Mouse (Mus musculus) neural tube, embryonic 15.5 days (tissue): ENCODE results near the gene Klhdc7a. TPM values are rescaled to one million over a fixed set of nuclear protein-coding genes. Genes with fewer than 3 reads are reported as not detected.
A peak's percentile ranks its signal among the peaks of the same experiment; 100 is the strongest.

Experiments used
- ATAC-seq: fragments of 200-750 bp; cut with Nextera tagmentation; 2 replicates; pipeline ENCODE4 v1.8.0; 2017; ENCODE audit warnings: mild to moderate bottlenecking, moderate TSS enrichment, moderate library complexity; ENCODE audit not compliant: low FRiP score
- H3K27ac ChIP-seq: fragments of 300-500 bp; sonication (generic); replicated peaks from 2 replicates; pipeline ENCODE4 v1.5.1; 2015; ENCODE audit warnings: mild to moderate bottlenecking, inconsistent platforms
- H3K27me3 ChIP-seq: fragments of 300-500 bp; sonication (generic); replicated peaks from 2 replicates; pipeline ENCODE4 v1.6.1; 2015; ENCODE audit warnings: inconsistent platforms
- H3K36me3 ChIP-seq: fragments of 300-500 bp; sonication (generic); 2 replicates; pipeline ENCODE4 v1.6.1; 2015; ENCODE audit warnings: inconsistent platforms
- H3K4me1 ChIP-seq: fragments of 300-500 bp; sonication (generic); 2 replicates; pipeline ENCODE4 v1.6.1; 2015; ENCODE audit warnings: inconsistent platforms
- H3K4me2 ChIP-seq: fragments of 300-500 bp; sonication (generic); 2 replicates; pipeline ENCODE4 v1.6.1; 2015; ENCODE audit warnings: inconsistent platforms, mild to moderate bottlenecking, moderate library complexity
- H3K4me3 ChIP-seq: fragments of 300-500 bp; sonication (generic); replicated peaks from 2 replicates; pipeline ENCODE4 v1.5.1; 2015; ENCODE audit warnings: mild to moderate bottlenecking, inconsistent platforms
- H3K9ac ChIP-seq: fragments of 300-500 bp; sonication (generic); replicated peaks from 2 replicates; pipeline ENCODE4 v1.6.1; 2015; ENCODE audit warnings: mild to moderate bottlenecking, inconsistent platforms
- H3K9me3 ChIP-seq: fragments of 300-500 bp; sonication (generic); replicated peaks from 2 replicates; pipeline ENCODE4 v1.6.1; 2016; ENCODE audit warnings: inconsistent platforms
- WGBS: fragments of 180-500 bp; shearing (Covaris S2); methylation state at CpG from one replicate; pipeline ENCODE4 v1.1.7; 2015; ENCODE audit warnings: mixed read lengths; 5-methylcytosine and 5-hydroxymethylcytosine counted together
- polyA plus RNA-seq: library from polyadenylated mRNA; unstranded; fragments of >200 nt; fragmentation: Nextera tagmentation; extraction: Ambion mirVana; gene quantifications from 2 replicates; pipeline ENCODE4 v1.2.1, GENCODE M21; 2015

Gene Klhdc7a
- polyA plus RNA-seq, 1 experiment from 2014 or later = 0.08 TPM

GRCm38 (mm10) chr4:139959188-139959587 is 8.6 kb downstream of the Klhdc7a start:
- no peak overlapping the region for H3K9ac ChIP-seq
- H3K36me3 ChIP-seq = no peaks in the 10 kb centered on the region
- no peaks in the 10 kb centered on the region for H3K9me3 ChIP-seq
- H3K27me3 ChIP-seq = no peaks in the 10 kb centered on the region
- ATAC-seq = no peak
- H3K4me1 ChIP-seq = peaks cover 8% of the 10 kb centered on the region
- no peak overlapping the region for H3K4me3 ChIP-seq
- no peak overlapping the region for H3K4me2 ChIP-seq
- WGBS = 98% methylated on average over 3 of the region's 3 CpGs
- no peak overlapping the region for H3K27ac ChIP-seq

DNA sequence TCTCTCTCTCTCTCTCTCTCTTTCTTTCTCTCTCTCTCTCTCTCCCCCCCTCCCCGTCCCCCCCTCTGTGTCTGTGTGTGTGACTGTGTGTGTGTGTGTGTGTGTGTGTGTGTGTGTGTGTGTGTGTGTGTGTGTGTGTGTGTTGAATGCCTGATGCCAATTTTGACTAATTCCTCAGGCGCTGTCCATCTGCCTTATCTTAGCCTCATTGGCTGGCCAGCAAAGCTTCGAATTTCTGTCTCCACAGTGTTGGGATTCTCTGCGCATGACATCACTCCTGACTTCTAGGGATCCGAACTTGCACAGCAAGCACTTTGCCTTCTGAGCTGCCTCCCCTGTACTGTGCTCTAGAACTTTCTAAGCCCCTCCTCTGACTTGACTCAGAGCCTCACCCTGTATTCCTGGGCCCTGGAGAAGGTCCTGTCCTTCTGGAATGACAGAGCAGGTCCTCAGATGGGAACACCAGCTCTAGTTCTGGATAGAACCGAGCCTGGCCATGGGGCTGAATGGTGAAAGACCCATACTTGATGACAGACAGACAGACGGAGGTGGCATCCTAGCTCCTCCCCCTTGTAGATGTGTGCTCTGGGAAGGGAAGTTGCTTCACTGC is 16.8 kb downstream of the Klhdc7a start:
- no peaks in the 10 kb centered on the region; the same call in 1 of the 2 replicates for H3K9me3 ChIP-seq
- H3K4me1 ChIP-seq = peaks cover 19% of the 10 kb centered on the region
- no peak overlapping the region for H3K27ac ChIP-seq
- H3K9ac ChIP-seq = no peak overlapping the region
- ATAC-seq = no peak
- H3K36me3 ChIP-seq = no peaks in the 10 kb centered on the region
- no peak overlapping the region for H3K4me3 ChIP-seq
- WGBS = 73% methylated on average over 6 of the region's 7 CpGs
- peak overlapping the region; percentile 53; the same call in 1 of the 2 replicates for H3K4me2 ChIP-seq
- 0 out of 2 replicates have a peak, but pooled peaks cover 5% of the 10 kb centered on the region for H3K27me3 ChIP-seq

GRCm38 (mm10) chr4:139950431-139950848 is 17.4 kb downstream of the Klhdc7a start:
- Histone ChIP-seq H3K9ac (0 out of 2 replicates have a peak overlapping the region, but pooled peaks have one; percentile 3), H3K9me3 (no peaks in the 10 kb centered on the region; the same call in 1 of the 2 replicates), H3K36me3 (no peaks in the 10 kb centered on the region), H3K4me3 (peak overlapping the region; percentile 22), H3K27me3 (0 out of 2 replicates have a peak, but pooled peaks cover 5% of the 10 kb centered on the region), H3K27ac (no peak overlapping the region; the same call in 1 of the 2 replicates), H3K4me1 (peaks cover 19% of the 10 kb centered on the region), H3K4me2 (peak overlapping the region; percentile 53)
- ATAC-seq = no peak; the same call in 1 of the 2 replicates
- WGBS = 1% methylated on average over 20 of the region's 20 CpGs

GRCm38 (mm10) chr4:139948591-139948990 is 19.2 kb downstream of the Klhdc7a start:
- Histone ChIP-seq H3K9ac (no peak overlapping the region), H3K36me3 (no peaks in the 10 kb centered on the region), H3K4me3 (no peak overlapping the region), H3K4me1 (peaks cover 23% of the 10 kb centered on the region), H3K27me3 (0 out of 2 replicates have a peak, but pooled peaks cover 5% of the 10 kb centered on the region), H3K4me2 (no peak overlapping the region), H3K27ac (peak overlapping the region; percentile 6), H3K9me3 (no peaks in the 10 kb centered on the region; the same call in 1 of the 2 replicates)
- ATAC-seq = peak; percentile 45; the same call in 1 of the 2 replicates
- WGBS = 18% methylated on average over 7 of the region's 7 CpGs

DNA sequence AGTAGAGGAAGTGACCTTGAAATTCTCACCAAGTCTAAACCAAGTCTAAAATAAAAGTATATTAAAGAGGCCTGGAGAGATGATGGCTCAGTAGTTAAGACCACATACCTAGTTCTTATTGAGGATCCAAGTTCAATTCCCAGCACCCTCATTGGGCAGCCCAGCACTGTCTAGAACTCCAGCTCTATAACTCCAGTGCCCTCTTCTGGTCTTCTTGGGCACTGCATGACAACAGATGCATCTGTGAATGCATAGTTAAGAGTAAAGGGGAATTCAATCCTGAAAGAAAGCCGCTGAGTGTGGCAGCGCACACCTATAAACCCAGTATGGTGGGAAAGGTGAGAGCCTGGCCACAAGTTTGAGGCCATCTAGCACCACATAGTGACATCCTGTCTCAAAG is 20.5 kb downstream of the Klhdc7a start:
- no peaks in the 10 kb centered on the region for H3K36me3 ChIP-seq
- no peaks in the 10 kb centered on the region; the same call in 1 of the 2 replicates for H3K9me3 ChIP-seq
- no peak for ATAC-seq
- H3K4me2 ChIP-seq = no peak overlapping the region
- H3K27ac ChIP-seq = no peak overlapping the region
- WGBS = 94% methylated on average over 2 of the region's 2 CpGs
- H3K4me1 ChIP-seq = peaks cover 29% of the 10 kb centered on the region
- H3K27me3 ChIP-seq = 0 out of 2 replicates have a peak, but pooled peaks cover 5% of the 10 kb centered on the region
- no peak overlapping the region for H3K9ac ChIP-seq
- H3K4me3 ChIP-seq = no peak overlapping the region

GRCm38 (mm10) chr4:139941831-139942230 is 26.0 kb downstream of the Klhdc7a start:
- no peak for ATAC-seq
- Histone ChIP-seq H3K27me3 (no peaks in the 10 kb centered on the region; the same call in 1 of the 2 replicates), H3K9me3 (no peaks in the 10 kb centered on the region; the same call in 1 of the 2 replicates), H3K4me3 (no peak overlapping the region), H3K27ac (no peak overlapping the region), H3K4me1 (peaks cover 10% of the 10 kb centered on the region; the same call in 1 of the 2 replicates), H3K9ac (no peak overlapping the region), H3K36me3 (no peaks in the 10 kb centered on the region), H3K4me2 (no peak overlapping the region)
- 84% methylated on average over 2 of the region's 2 CpGs for WGBS

GRCm38 (mm10) chr4:139935557-139935956 is 32.3 kb downstream of the Klhdc7a start:
- Histone ChIP-seq H3K4me1 (peaks cover 15% of the 10 kb centered on the region), H3K27me3 (no peaks in the 10 kb centered on the region; the same call in 1 of the 2 replicates), H3K4me2 (no peak overlapping the region), H3K36me3 (no peaks in the 10 kb centered on the region), H3K4me3 (no peak overlapping the region), H3K27ac (no peak overlapping the region), H3K9me3 (no peaks in the 10 kb centered on the region), H3K9ac (no peak overlapping the region)
- WGBS = 76% methylated on average over 3 of the region's 3 CpGs
- no peak for ATAC-seq

GRCm38 (mm10) chr4:139932970-139933801 is 34.6 kb downstream of the Klhdc7a start:
- H3K4me3 ChIP-seq = no peak overlapping the region
- no peak overlapping the region for H3K9ac ChIP-seq
- no peaks in the 10 kb centered on the region for H3K27me3 ChIP-seq
- H3K27ac ChIP-seq = 0 out of 2 replicates have a peak overlapping the region, but pooled peaks have one; percentile 20
- 69% methylated on average over 18 of the region's 18 CpGs for WGBS
- no peak overlapping the region for H3K4me2 ChIP-seq
- H3K36me3 ChIP-seq = no peaks in the 10 kb centered on the region
- H3K9me3 ChIP-seq = no peaks in the 10 kb centered on the region
- H3K4me1 ChIP-seq = peaks cover 15% of the 10 kb centered on the region
- ATAC-seq = no peak

DNA sequence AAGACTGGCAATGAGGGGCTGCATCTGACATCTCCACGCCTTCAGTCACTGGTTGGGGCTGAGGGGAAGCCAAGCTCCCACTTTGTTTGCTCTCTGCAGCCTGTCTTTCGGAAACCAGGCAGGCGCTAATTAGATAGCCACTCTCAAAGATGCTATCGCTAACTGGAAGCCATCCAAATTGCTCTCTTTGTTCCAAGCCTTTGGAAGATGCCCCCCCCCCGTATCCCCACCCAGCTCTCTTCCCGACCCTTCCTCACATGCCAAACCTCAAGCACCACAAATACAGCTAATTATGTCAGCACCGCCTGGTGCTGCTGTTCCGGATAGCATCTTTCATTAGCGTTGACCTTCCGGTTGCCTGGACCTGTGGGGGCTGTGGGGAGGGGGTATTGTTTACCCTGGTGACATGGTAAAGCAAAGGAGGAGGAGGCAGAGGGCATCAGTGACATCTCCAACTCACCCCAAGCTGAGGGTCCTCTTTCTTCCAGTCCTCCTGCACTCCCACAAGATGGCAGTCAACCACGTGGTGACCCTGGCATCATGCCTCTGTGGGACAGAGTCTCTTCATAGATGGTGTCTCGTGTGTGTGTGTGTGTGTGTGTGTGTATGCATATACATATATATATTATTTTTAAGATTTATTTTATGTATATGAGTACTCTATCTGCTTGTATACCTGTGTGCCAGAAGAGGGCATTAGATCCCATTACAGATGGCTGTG is 35.9 kb downstream of the Klhdc7a start:
- Histone ChIP-seq H3K27ac (0 out of 2 replicates have a peak overlapping the region, but pooled peaks have one; percentile 33), H3K27me3 (no peaks in the 10 kb centered on the region), H3K4me3 (no peak overlapping the region), H3K4me1 (peaks cover 16% of the 10 kb centered on the region), H3K9ac (no peak overlapping the region), H3K9me3 (no peaks in the 10 kb centered on the region), H3K4me2 (peak overlapping the region; percentile 25), H3K36me3 (no peaks in the 10 kb centered on the region)
- ATAC-seq = no peak
- 20% methylated on average over 12 of the region's 12 CpGs for WGBS

GRCm38 (mm10) chr4:139930885-139931284 is 36.9 kb downstream of the Klhdc7a start:
- no peak for ATAC-seq
- Histone ChIP-seq H3K4me2 (no peak overlapping the region), H3K27ac (no peak overlapping the region)

DNA sequence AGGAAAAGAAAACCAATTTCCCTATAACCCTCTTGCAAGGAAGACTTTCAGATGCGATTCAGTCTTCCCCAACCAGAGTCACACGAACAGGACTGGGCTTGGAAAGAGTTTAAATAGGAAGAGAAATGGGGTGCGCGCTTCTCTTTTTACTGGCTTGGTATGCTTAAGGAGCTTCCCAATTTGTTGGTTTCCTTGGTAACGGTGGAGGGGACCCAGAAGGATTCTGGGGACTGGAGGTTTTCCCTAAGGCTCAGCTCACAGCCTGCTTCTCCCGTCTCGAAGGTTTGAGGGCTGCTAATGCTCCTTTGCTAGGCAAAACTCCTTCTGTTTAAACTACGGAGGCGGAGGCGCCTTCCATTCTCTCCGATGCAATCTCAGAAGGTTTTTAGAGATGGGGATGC is 41.7 kb downstream of the Klhdc7a start:
- Histone ChIP-seq H3K27me3 (no peaks in the 10 kb centered on the region), H3K9me3 (no peaks in the 10 kb centered on the region), H3K9ac (peak overlapping the region; percentile 37), H3K4me1 (peaks cover 24% of the 10 kb centered on the region), H3K4me3 (peak overlapping the region; percentile 28), H3K27ac (peak overlapping the region; percentile 78), H3K36me3 (no peaks in the 10 kb centered on the region), H3K4me2 (peak overlapping the region; percentile 60)
- ATAC-seq = 0 out of 2 replicates have a peak, but pooled peaks have one; percentile 48
- 5% methylated on average over 11 of the region's 11 CpGs for WGBS

More at GRCm38 (mm10) chr4:139930885-139931284, 36.9 kb downstream of the Klhdc7a start:
- Histone ChIP-seq H3K36me3 (no peaks in the 10 kb centered on the region), H3K4me3 (no peak overlapping the region), H3K27me3 (no peaks in the 10 kb centered on the region), H3K9me3 (no peaks in the 10 kb centered on the region), H3K9ac (no peak overlapping the region), H3K4me1 (peaks cover 27% of the 10 kb centered on the region)
- WGBS = 48% methylated on average over 7 of the region's 7 CpGs
